Mouse (Mus musculus) ES-Bruce4 (cell line): ENCODE results near the gene Pcbp2.

ENCODE experiments used
- EP300 ChIP-seq: IDR thresholded peaks from 2 replicates; pipeline ENCODE4 v1.6.1; 2011; ENCODE audit warnings: low read depth, low read length; ENCODE audit not compliant: insufficient read depth
- POLR2A ChIP-seq: IDR thresholded peaks from one replicate; pipeline ENCODE4 v1.8.1; 2011; ENCODE audit warnings: low read length; ENCODE audit not compliant: insufficient read depth

- TF ChIP-seq EP300 (no peak), POLR2A (no peak)
Observed at GRCm38 (mm10) chr15:102460971-102461370, 9.4 kb upstream of the Pcbp2 start.
